Mouse (Mus musculus) regulatory T cell (primary cell): ENCODE measurements around the gene Tulp1.
"Not testable (repeated sequence)": the region's sequence is repeated elsewhere in the genome, so short reads cannot be mapped to it uniquely, and the experiment has no call there.

Experiments
- in situ Hi-C: fragments of 300-600 bp; cut with MboI, MseI; formaldehyde crosslinking; loops from one replicate; pipeline ENCODE4 v1.15.1; 2025; ENCODE audit warnings: high pct_unique_total_duplicates

The Tulp1 gene

GRCm38 (mm10) chr17:28369056-28369455, 4.0 kb upstream of the Tulp1 start:
- in situ Hi-C loops: no loop called here

- in situ Hi-C loops: no loop called here
Observed at GRCm38 (mm10) chr17:28368449-28368848, 3.4 kb upstream of the Tulp1 start.

- in situ Hi-C loops: no loop called here
Observed at GRCm38 (mm10) chr17:28363507-28363906, 1.5 kb downstream of the Tulp1 start.

- in situ Hi-C loops: no loop called here
Observed at GRCm38 (mm10) chr17:28362653-28363292, 2.2 kb downstream of the Tulp1 start.

GRCm38 (mm10) chr17:28361921-28362652, 2.9 kb downstream of the Tulp1 start:
- in situ Hi-C loops: no loop called here

- in situ Hi-C loops: no loop called here
Observed at GRCm38 (mm10) chr17:28360531-28361277, 4.3 kb downstream of the Tulp1 start.

- in situ Hi-C loops: not testable (repeated sequence)
Observed at GRCm38 (mm10) chr17:28358576-28359261, 6.3 kb downstream of the Tulp1 start.

- in situ Hi-C loops: no loop called here
Observed at GRCm38 (mm10) chr17:28355871-28356270, 9.2 kb downstream of the Tulp1 start.

GRCm38 (mm10) chr17:28352018-28352417, 13.0 kb downstream of the Tulp1 start:
- in situ Hi-C loops: no loop called here

GRCm38 (mm10) chr17:28351353-28351890, 13.6 kb downstream of the Tulp1 start:
- in situ Hi-C loops: no loop called here

GRCm38 (mm10) chr17:28350466-28351352, 14.3 kb downstream of the Tulp1 start, which contains the start of gene Tead3:
Gene Tead3, minus strand, starts transcription at chr17:28350817.
- in situ Hi-C loops: no loop called here

GRCm38 (mm10) chr17:28349901-28350465, 15.0 kb downstream of the Tulp1 start:
- in situ Hi-C loops: no loop called here

GRCm38 (mm10) chr17:28349264-28349880, 15.7 kb downstream of the Tulp1 start:
- in situ Hi-C loops: no loop called here

GRCm38 (mm10) chr17:28348211-28348610, 16.8 kb downstream of the Tulp1 start:
- in situ Hi-C loops: no loop called here

GRCm38 (mm10) chr17:28347327-28347726, 17.7 kb downstream of the Tulp1 start:
- in situ Hi-C loops: no loop called here

- in situ Hi-C loops: no loop called here
Observed at GRCm38 (mm10) chr17:28345882-28346281, 19.1 kb downstream of the Tulp1 start.

- in situ Hi-C loops: no loop called here
Observed at GRCm38 (mm10) chr17:28345271-28345721, 19.7 kb downstream of the Tulp1 start.

- in situ Hi-C loops: no loop called here
Observed at GRCm38 (mm10) chr17:28344670-28345069, 20.4 kb downstream of the Tulp1 start.

- in situ Hi-C loops: no loop called here
Observed at GRCm38 (mm10) chr17:28344050-28344607, 20.9 kb downstream of the Tulp1 start.
